Mouse (Mus musculus): ENCODE measurements around the gene Serpinb1c.
A peak's percentile ranks its signal among the peaks of the same experiment; 100 is the strongest.
"Not testable (repeated sequence)": the region's sequence is repeated elsewhere in the genome, so short reads cannot be mapped to it uniquely, and the experiment has no call there.

Serpinb1c gene

GRCm38 (mm10) chr13:32898111-32898510, at the start of gene Serpinb1c:
Gene Serpinb1c, minus strand, starts transcription at chr13:32898211.
- DNase-seq (ENCODE audit: low read depth, low spot score), result no peak

GRCm38 (mm10) chr13:32939191-32939590, 41.2 kb upstream of the Serpinb1c start:
- not testable (repeated sequence) for DNase-seq (ENCODE audit: low read depth, low spot score)

GRCm38 (mm10) chr13:32938275-32938674, 40.3 kb upstream of the Serpinb1c start:
- not testable (repeated sequence) for DNase-seq (ENCODE audit: low read depth, low spot score)

- DNase-seq (ENCODE audit: low read depth, low spot score), result no peak
Observed at GRCm38 (mm10) chr13:32934706-32935381, 36.8 kb upstream of the Serpinb1c start.

GRCm38 (mm10) chr13:32929107-32929750, 31.2 kb upstream of the Serpinb1c start:
- no peak for DNase-seq (ENCODE audit: low read depth, low spot score)

- DNase-seq (ENCODE audit: low read depth, low spot score), result no peak
Observed at GRCm38 (mm10) chr13:32927241-32927640, 29.2 kb upstream of the Serpinb1c start.

- no peak for DNase-seq (ENCODE audit: low read depth, low spot score)
Observed at GRCm38 (mm10) chr13:32926661-32927060, 28.6 kb upstream of the Serpinb1c start.

GRCm38 (mm10) chr13:32924578-32925360, 26.8 kb upstream of the Serpinb1c start:
- peak; percentile 14 for DNase-seq (ENCODE audit: low read depth, low spot score)

GRCm38 (mm10) chr13:32922622-32923021, 24.6 kb upstream of the Serpinb1c start:
- DNase-seq (ENCODE audit: low read depth, low spot score), result no peak

GRCm38 (mm10) chr13:32912770-32913380, 14.9 kb upstream of the Serpinb1c start:
- DNase-seq (ENCODE audit: low read depth, low spot score), result no peak

- DNase-seq (ENCODE audit: low read depth, low spot score), result no peak
Observed at GRCm38 (mm10) chr13:32908182-32908581, 10.2 kb upstream of the Serpinb1c start.

GRCm38 (mm10) chr13:32903211-32903873, 5.3 kb upstream of the Serpinb1c start:
- DNase-seq (ENCODE audit: low read depth, low spot score), result peak; percentile 91

GRCm38 (mm10) chr13:32902481-32903015, 4.5 kb upstream of the Serpinb1c start:
- DNase-seq (ENCODE audit: low read depth, low spot score), result peak; percentile 82

GRCm38 (mm10) chr13:32900639-32901038, 2.6 kb upstream of the Serpinb1c start:
- DNase-seq (ENCODE audit: low read depth, low spot score), result peak; percentile 74

- not testable (repeated sequence) for DNase-seq (ENCODE audit: low read depth, low spot score)
Observed at GRCm38 (mm10) chr13:32899114-32899513, 1.1 kb upstream of the Serpinb1c start.

- no peak for DNase-seq (ENCODE audit: low read depth, low spot score)
Observed at GRCm38 (mm10) chr13:32896931-32897330, 1.1 kb downstream of the Serpinb1c start.

- no peak for DNase-seq (ENCODE audit: low read depth, low spot score)
Observed at GRCm38 (mm10) chr13:32884755-32885154, 13.3 kb downstream of the Serpinb1c start.

- no peak for DNase-seq (ENCODE audit: low read depth, low spot score)
Observed at GRCm38 (mm10) chr13:32873862-32874261, 24.1 kb downstream of the Serpinb1c start.

- DNase-seq (ENCODE audit: low read depth, low spot score), result no peak
Observed at GRCm38 (mm10) chr13:32868843-32869242, 29.2 kb downstream of the Serpinb1c start.

- not testable (repeated sequence) for DNase-seq (ENCODE audit: low read depth, low spot score)
Observed at GRCm38 (mm10) chr13:32868233-32868632, 29.8 kb downstream of the Serpinb1c start.

- DNase-seq (ENCODE audit: low read depth, low spot score), result no peak
Observed at GRCm38 (mm10) chr13:32867030-32867429, 31.0 kb downstream of the Serpinb1c start.

Measured in ZHBTc4 (cell line).